Mouse (Mus musculus): Measurements from ENCODE around the gene Pdcd5.

DNA sequence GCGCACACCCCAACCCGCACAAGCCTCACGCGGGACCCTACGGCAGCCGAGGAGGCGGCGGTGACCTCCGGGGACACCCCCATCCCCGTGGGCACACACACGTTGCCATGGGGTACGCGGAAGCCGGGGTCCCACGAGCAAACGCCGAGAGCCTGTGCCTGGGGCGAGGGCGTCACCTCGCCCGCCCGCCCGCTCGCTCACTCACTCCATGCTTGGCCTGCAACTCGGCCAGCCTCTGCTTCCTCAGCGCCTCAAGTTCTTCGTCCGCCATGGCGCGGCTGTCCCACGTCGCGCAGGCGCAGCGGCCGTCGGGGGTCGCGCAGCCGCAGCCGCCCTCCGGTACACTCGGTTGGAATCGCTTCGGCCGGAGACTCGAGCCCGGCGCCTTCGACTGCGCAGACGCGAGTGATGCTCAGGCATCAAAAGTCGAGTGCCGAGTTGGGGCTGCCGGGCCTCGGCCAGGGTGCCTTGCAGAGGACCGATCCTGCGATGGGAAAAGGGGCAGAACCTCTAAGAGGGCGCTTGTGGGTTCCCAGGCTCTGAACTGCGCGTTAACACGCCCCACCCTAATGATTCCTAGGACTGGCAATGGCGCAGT is at the start of gene Pdcd5:
- TF ChIP-seq CTCF (IDR thresholded peaks at IDR 0.05; ENCODE audit: borderline replicate concordance, control insufficient read depth, extremely low read depth, insufficient read depth, low read length, poor library complexity): no peak
- TF ChIP-seq POLR2A (IDR thresholded peaks at IDR 0.05; ENCODE audit: control insufficient read depth, extremely low read depth, insufficient read depth, low read length, poor library complexity): peak; percentile 60; the same call in 1 of the 2 replicates

Measured in thymus, adult 2 months (tissue).